Mouse (Mus musculus) adipocyte (in vitro differentiated cells): ENCODE measurements around the gene Mfn1.

Experiments
- DNase-seq: peaks from one replicate; pipeline ENCODE4 v3.0.0-alpha.2; 2016; ENCODE audit warnings: low spot score

Mfn1 gene

DNA sequence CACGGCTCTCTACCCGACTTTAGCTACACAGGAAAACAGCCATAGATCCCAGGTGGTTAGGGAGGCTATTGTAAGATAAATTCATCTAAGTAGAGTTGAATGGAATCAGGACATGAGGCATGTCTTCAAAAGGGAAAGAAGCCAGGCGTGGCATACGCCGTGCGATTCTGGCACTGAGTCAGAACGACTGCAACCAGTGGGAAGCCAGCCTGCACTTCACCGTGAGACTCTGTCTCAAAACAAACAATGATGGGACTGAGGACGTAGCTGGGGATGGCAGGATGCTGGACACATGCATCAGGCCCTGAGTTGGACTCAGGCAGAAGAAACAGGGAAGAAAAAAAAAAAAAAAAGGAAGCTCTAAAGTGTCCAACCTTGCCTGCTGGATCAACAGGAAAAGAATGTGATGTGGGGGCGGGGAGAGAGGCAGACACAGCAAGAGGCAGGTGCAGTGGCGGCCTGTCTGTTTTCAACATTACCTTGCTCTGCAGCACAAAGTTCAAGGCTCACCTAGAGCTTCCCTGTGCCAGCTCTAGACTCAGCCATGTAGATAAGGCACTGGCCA is 82.4 kb downstream of the Mfn1 start:
- DNase-seq: no peak

GRCm38 (mm10) chr3:32614786-32615185 is 85.5 kb downstream of the Mfn1 start:
- DNase-seq: no peak

DNA sequence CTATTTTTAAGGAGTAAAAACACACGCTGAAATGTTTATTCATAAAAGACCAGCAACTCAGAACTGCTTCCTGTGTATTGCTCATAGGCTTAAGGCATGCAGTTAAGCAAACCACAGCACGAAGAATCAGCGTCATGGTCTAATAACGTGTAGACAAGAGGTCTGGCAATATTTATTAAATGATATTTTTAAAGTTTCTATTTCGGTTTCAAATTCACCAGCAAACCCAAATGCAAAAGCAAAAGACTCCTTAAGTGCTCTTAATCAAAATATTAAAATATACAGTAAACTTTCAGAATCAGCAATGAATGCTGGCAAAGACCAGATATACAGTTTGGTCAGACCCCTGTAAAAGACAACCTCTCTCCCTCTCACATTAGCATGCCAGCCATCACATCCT is 86.1 kb downstream of the Mfn1 start:
- no peak for DNase-seq

DNA sequence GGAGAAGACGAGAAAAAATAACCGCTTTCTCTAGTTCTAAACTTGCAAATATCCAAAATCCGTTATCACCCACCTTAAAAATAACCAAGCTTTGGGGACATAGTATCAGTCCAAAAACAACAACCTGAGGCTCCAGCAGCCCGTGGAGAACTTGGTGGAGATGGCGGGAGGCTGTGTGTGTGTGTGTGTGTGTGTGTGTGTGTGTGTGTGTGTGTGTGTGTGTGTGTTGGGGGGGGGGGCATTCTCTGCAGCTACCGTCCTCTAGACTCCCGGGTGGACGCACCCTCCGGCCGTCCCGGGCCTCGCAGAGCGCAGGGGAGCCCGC is 86.7 kb downstream of the Mfn1 start:
- DNase-seq: no peak

- DNase-seq: no peak
These were observed 87.2 kb downstream of the Mfn1 start, which contains the start of gene Gnb4 for GRCm38 (mm10) chr3:32616331-32617052. Gene Gnb4 (minus strand): TSS chr3:32616585.

DNA sequence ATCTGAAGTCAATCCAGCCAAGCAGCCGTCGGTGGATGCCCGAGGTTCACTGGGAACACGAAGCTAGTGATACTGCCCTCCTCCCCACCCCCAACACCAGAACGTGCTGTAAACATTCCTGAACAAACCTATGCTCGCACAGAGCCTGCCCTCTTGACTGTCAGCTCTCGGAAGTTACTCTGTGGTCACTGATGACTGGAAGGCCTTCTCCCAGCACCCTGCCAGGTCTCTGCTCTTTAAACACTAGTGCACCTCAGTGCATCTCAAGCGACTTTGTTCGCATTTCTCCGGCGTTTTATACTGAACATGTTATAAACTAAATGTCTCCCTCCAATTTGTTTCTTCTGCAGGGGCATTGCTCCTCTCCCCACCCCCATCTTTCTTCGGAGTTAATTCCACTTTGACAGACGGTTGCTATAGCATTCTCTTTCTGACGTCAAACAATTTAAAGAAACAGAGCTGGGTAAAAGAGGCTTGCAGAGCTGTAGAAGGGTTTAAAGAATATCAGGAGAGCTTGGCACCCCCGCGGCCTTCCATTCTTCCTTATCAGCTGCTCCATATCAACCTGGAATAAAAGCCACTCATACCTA is 87.9 kb downstream of the Mfn1 start:
- no peak for DNase-seq

GRCm38 (mm10) chr3:32621658-32622057 is 92.4 kb downstream of the Mfn1 start:
- DNase-seq: no peak

- no peak for DNase-seq
These were observed 92.8 kb downstream of the Mfn1 start for GRCm38 (mm10) chr3:32622106-32622505.

GRCm38 (mm10) chr3:32628141-32628540 is 98.9 kb downstream of the Mfn1 start:
- no peak for DNase-seq
